In genomic region chr5:136396256-136396655, GRCm38 (mm10) we compare ENCODE assay signal across 11 mouse cellular contexts.
A peak's percentile ranks its signal among the peaks of the same experiment; 100 is the strongest.
DNase-seq lines count a peak whose midpoint lies in the region; ATAC-seq lines count a peak whose summit lies in the region.
"Had no signal": no experiment of that assay in that cellular context is flagged by ENCODE, and none has a peak within 500 bp of the region (broad histone marks: within the 10 kb centered on the region; RNA-seq: fewer than 3 reads in every experiment).

No protein-coding gene starts in this region.

- ATAC-seq in heart, embryonic 13.5 days (ENCODE audit: extremely low read depth, insufficient number of reproducible peaks, low FRiP score, low TSS enrichment): no peak

- peaks cover 10% of the 10 kb centered on the region for H3K36me3 ChIP-seq in heart, embryonic 13.5 days
- H3K36me3 ChIP-seq: hindbrain, embryonic 13.5 days; limb, embryonic 15.5 days had no signal

- H3K9ac ChIP-seq in heart, embryonic 13.5 days: no peak overlapping the region
- H3K9ac ChIP-seq: hindbrain, embryonic 13.5 days; limb, embryonic 15.5 days had no signal

- no peak overlapping the region for H3K4me2 ChIP-seq in heart, embryonic 13.5 days
- H3K4me2 ChIP-seq: hindbrain, embryonic 13.5 days; limb, embryonic 15.5 days had no signal

- intact Hi-C loops in left cerebral cortex, postnatal 10 days (cut with DNase I): no loop called here

- no peaks in the 10 kb centered on the region for H3K9me3 ChIP-seq in heart, embryonic 13.5 days
- H3K9me3 ChIP-seq: hindbrain, embryonic 13.5 days; limb, embryonic 15.5 days; midbrain, embryonic 10.5 days had no signal

- peak overlapping the region; percentile 54; the same call in 1 of the 2 replicates for H3K27ac ChIP-seq in heart, embryonic 13.5 days (replicated peaks)
- H3K27ac ChIP-seq: hindbrain, embryonic 13.5 days; limb, embryonic 15.5 days; midbrain, embryonic 10.5 days had no signal

- no peaks in the 10 kb centered on the region for H3K27me3 ChIP-seq in heart, embryonic 13.5 days (replicated peaks)
- H3K27me3 ChIP-seq: hindbrain, embryonic 13.5 days had no signal

- DNase-seq in heart, adult 9 months (ENCODE audit: low spot score in 2 of 2): no peak
- DNase-seq in NIH3T3 (ENCODE audit: low read depth): peak; percentile 33
- DNase-seq in kidney, postnatal 14 days: peak; percentile 40
- DNase-seq in lung, postnatal 36 days: peak; percentile 84
- DNase-seq in left cerebral cortex, postnatal 10 days (ENCODE audit: extremely low spot score in 1 of 2, low spot score in 2 of 2): no peak
- DNase-seq in thymus, postnatal 4 days: no peak
- DNase-seq in adrenal gland, postnatal 36 days: no peak

- peaks cover 72% of the 10 kb centered on the region for H3K4me1 ChIP-seq in heart, embryonic 13.5 days
- H3K4me1 ChIP-seq: midbrain, embryonic 10.5 days had no signal

- 61% methylated on average over 7 of the region's 7 CpGs for WGBS in heart, embryonic 13.5 days

- H3K4me3 ChIP-seq in heart, embryonic 13.5 days: no peak overlapping the region
- H3K4me3 ChIP-seq: hindbrain, embryonic 13.5 days; limb, embryonic 15.5 days; midbrain, embryonic 10.5 days had no signal

Comparison
In these comparisons a context has a peak if more than half of its experiments do, and no peak if none do; other contexts are left out.
1. DNase-seq: peak in NIH3T3 (single experiment), kidney, postnatal 14 days (single experiment) and lung, postnatal 36 days (single experiment); none in heart, adult 9 months (0 of 2), left cerebral cortex, postnatal 10 days (0 of 2), thymus, postnatal 4 days (single experiment) and adrenal gland, postnatal 36 days (0 of 2).